Mouse (Mus musculus): ENCODE measurements around the gene Tbck. TPM values are rescaled to one million over a fixed set of nuclear protein-coding genes. Genes with fewer than 3 reads are reported as not detected.

The Tbck gene
- total RNA-seq, 2 experiments from 2014 or later = 13.7 to 14.3 TPM

DNA sequence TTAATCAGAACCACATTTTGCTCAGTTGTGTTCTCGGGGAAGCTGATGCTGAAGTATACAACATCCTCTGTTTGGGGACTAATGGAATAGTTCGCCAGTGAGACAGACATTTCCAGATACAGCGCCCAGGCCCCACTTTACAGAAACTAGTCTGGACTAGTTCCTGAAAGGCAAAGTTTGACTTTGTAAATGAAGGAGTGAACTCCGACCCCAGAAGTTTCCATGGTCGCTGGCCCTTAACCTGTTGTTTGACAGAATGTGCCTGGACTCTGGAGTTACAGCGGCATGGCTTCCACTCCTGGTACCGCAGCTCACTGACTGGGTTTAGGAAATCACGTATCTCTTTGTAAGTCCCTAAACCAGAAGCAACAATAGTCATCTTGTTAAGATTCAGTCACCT, 176.9 kb downstream of the Tbck start:
- DNase-seq = no peak
- intact Hi-C loops (cut with DNase I) = no loop called here

DNA sequence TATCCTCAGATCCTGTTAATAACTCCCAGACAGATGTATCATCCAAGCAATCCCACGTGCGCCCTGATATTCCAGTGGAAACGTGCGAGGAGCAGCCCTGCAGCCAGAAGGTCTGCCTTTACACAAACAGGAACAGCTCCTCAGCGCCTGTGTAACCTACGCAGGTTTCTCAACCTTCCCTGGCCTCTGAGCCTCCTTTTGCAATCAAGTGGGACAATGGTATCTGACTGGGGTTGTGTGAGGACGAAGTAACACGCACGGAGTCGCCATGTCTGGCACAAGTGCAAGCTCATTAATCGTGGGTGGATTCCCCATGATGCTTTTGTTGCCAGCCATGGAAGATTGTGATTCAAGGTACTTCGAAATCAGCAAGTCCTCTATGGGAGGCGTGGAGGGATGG, 179.9 kb downstream of the Tbck start:
- no peak for DNase-seq
- intact Hi-C loops (cut with DNase I) = no loop called here

DNA sequence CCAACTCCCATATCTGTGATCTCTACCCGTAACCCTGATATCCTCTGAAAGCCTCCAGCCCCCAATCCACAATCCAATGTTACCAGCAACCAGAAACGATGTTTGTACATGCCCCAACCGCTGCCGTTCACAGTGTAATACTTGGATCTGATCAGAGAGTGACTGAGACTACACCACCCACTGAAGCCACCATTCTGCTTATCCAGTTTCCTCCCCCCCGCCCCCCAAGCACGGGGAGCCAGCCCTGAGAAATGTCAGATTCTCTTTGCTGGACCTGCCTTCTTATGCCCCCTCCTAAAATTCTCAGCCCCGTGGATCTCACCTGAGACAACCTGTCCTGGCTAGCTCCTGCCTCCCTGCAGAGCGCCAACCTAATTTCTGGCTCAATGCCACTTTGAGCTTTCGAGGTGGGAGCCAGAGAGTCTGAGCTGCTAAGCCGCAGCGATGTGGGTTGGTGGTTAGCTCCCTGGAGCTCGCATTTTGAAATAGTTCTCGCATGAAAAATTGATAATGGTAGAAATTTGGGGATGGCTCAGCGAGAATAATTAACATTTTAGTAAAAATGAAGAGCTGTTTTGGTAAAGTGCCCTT, 180.5 kb downstream of the Tbck start:
- DNase-seq = no peak
- intact Hi-C loops (cut with DNase I) = no loop called here

DNA sequence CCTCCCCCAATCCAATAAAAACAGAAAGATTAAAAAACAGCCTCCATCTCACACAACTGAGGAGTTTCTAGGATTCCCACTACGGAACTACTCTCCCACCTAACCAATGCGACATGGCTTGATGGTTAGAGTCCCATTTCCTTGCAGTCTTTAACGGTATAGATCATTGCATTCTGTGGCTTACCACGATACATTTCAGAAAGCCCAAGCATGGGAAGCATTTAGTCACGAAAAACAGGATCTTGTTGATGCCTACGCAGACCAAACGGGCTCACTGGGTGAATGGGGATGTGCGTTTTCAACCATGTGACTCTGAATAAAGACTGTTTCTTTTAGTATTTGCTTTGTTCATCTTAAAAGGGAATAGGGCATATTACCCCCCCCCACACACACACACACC, 181.0 kb downstream of the Tbck start:
- intact Hi-C loops (cut with DNase I) = no loop called here
- no peak for DNase-seq

DNA sequence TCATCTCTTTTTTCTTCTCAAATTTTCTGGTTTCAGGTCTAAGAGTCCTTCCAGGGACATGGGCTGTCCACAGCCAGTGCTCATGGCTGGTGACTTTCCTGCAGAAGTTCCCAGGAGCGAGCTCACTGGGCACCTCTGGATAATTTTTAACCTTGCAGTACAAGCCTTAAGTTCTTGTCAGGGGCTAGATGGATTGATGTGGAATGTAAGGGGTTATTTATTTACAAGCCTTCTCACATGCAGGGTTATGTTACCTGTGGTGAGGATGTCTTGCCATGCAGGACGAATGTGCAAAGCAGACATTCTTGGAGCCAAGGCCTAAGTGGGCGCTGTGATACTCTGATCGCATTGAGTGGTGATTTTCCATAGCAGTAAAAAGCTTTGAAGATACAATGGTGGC, 181.7 kb downstream of the Tbck start:
- intact Hi-C loops (cut with DNase I) = no loop called here
- no peak for DNase-seq

DNA sequence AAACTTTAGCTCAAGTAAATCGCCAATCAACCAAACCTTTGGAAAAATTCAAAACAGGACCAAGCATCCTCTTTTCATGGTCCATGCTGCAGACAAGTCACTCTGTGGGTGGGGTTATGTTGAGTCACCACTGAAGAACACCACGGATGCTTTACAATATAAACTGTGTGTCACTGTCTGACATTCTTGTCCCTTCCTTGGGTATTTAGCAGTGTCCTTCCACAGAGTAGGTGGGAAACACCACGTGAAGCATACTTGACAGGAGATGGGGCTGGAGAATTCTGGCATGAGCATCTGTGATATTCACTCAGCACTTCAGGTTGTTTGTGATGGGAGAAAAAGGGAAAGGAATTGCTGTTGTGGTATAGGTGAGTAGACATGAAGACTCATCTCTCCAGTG, 183.0 kb downstream of the Tbck start:
- no peak for DNase-seq
- intact Hi-C loops (cut with DNase I) = no loop called here

DNA sequence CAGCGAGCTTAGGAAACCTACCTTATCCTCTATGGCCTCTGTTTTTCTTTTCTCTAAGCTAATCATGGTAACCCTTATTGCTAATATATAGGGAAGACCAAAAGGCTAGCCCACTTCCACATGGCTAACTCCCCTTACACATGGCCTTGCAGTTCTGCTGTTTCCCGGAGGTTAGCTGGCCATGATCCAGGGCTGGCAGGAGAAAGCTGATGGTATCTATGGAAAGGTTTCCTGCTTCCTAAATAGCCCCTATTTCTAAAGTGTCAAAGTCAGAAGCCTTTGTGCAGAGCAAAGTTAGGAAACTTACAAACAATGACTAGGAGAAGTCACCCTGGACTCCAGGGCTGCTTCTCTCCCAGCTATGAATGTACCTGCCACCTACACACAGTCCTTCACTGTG, 184.9 kb downstream of the Tbck start:
- intact Hi-C loops (cut with DNase I) = no loop called here
- peak; percentile 19 to 50 for DNase-seq

DNA sequence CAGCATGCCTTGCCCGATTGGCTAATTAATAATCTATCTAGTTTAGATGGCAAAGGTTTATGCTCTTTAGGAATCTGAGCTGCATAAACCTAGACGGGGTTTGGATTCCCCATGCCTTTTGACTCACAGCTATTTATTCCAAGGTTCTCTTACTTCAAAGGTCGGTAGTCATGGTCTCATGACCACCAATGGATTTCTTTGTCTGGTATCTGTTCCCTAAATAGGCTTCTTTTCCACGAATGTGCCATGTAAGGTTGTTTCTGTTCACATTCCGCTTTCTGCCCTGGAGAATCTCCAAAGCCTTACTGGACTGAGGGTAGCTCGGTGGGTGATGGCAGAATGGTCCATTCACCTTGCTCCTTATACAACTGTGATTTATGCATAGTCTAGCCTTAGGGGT, 186.1 kb downstream of the Tbck start:
- DNase-seq = no peak
- intact Hi-C loops (cut with DNase I) = no loop called here

DNA sequence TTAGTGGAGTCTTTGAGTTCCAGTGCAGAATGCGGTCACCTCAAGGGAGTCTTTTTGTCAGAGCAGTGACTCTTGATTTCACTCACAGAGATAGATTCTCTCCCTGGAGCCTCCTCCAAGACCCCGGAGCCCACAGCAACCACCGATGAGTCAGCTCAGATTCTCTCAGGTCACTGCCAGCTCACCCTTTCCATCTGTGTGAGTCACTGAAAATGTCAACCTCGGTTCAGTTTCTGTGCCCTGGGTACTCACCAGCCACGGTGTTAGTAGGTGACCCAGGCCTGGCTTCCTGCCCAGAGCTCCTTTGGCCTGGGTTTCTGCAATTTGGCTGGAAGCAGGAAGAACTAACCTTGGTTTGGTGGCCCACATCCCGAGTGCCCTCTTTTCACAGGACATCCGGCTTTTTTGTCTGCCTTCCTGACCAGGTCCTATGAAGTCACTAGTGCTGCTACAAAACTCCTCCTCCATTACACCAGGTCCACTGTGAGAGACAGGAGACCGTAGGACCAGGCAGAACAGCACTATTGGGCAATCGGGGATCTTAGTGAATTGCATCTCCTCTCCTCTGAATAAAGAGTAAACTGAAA, 187.5 kb downstream of the Tbck start:
- peak; percentile 59 for DNase-seq
- intact Hi-C loops (cut with DNase I) = no loop called here

DNA sequence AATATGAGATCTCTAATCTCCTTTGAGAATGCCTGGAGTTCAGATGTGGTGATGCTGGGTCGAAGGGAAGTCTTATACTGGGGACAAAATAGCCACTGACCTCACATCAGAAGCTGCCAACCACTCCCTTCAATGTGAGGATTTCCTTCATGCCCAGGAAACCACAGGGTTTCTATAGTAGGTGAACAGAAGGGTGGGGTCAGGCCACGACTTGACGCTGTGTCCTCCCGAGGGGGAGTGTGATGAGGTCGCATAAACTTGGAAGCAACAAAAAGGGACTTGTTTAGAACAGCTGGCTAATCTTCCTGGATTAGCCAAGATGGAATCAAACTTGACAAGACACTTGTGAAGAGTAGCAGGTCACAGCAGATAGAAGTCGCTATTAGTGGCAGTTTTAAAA, 189.3 kb downstream of the Tbck start:
- no peak for DNase-seq
- intact Hi-C loops (cut with DNase I) = no loop called here

DNA sequence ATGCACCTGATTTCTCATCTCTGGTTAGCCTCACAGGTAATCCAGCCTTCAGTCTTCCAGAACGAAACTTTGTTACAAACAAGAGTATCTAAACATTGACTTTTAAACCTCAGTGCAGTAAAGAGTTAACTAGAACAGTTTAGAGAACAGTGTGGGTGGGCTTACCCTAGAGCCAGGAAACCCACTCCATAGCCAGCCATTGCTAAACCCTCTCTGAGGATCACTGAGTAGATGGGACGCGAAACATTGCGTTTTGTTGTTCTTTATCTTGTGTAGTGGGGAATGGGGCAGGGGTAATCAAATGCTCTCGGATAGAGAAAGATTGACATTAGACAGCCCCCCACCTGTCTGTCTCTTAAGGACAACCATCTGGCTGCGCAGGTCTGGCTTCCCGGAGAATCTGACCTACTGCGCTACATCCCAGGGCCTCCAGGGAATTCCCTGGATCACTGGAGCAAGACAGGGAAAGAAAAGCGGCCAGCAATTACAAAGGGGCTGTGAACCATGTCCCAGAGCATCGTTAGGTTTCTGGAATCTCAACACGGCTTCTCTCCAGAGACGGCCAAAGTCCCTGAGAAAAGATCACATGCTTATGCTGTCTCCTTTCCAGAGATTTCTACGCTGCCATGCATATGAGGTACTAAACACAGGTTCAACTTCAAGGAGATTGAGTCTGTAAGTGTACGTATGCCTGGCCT, 192.2 kb downstream of the Tbck start:
- no peak for DNase-seq
- intact Hi-C loops (cut with DNase I) = no loop called here

DNA sequence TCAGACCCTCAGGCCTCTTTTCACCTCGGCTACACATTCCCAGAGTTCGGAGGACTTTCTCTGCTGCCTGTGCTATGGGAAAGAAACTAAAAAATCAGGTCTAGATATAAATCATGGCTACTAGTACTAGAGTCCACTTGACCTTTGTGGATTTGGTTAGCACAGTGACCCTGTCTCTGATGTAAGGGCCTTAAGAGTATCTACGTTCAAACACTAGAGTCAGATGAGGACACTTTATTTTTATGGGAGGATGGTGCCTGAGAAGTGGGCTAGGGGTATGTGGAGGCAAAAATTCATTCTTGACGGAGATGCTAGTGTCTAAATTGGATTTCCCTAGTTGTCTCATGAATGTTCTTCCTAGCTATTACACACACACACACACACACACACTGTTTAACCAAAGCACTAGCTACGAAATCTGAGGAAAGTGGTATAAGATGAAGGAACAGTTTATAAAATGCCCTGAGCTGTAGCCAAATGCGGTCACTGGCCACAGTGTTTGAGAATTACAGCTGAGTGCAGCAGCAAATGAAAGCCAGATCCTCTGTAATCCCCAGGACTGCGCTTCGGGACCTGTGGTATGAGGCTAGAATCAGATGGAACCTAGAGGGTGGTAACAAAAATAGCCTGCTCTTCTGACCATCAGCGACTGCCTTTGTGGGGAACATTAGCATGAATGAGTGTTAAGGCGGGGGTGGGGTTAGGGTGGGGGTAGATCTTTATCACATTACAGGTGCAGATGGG, 193.2 kb downstream of the Tbck start:
- intact Hi-C loops (cut with DNase I) = no loop called here
- DNase-seq = no peak

DNA sequence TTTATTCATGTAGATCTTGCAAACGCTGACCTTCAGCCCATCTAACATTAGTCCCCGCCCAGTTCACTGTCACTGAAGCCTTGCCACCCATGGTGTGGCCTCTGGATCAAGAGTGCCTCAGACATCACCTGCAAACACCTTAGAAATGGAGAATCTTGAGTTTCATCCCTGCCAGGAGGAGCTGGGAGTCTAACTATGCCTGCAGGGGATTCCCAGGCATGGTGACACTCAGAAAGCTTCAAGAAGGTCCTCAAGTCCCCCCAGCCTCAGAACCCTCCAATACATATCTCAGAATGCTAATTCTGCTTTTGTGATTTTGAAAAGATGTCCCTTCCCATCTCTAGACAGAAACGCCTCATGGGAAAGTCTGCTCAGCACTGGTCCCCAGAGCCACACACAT, 196.4 kb downstream of the Tbck start:
- intact Hi-C loops (cut with DNase I) = no loop called here
- DNase-seq = no peak

DNA sequence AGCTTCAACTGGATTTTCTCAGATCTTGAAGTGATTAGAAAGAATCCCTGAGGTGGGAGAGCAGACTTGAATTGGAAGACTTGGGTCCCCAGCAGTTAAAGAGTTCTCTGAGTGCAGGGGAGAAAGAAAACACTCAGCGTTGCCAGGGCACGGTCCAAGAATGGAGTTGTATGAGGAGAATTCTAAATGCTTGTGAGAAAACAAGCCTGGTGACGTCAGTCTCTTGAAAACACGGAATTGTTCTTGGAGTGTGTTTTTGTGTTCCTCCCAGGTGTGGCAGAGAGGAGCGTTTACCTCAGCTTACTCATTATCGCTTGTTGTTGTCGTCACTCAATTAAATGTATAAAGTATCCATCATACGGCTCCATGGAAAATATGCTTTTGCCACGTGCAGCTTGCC, 196.9 kb downstream of the Tbck start:
- DNase-seq = no peak
- intact Hi-C loops (cut with DNase I) = no loop called here

DNA sequence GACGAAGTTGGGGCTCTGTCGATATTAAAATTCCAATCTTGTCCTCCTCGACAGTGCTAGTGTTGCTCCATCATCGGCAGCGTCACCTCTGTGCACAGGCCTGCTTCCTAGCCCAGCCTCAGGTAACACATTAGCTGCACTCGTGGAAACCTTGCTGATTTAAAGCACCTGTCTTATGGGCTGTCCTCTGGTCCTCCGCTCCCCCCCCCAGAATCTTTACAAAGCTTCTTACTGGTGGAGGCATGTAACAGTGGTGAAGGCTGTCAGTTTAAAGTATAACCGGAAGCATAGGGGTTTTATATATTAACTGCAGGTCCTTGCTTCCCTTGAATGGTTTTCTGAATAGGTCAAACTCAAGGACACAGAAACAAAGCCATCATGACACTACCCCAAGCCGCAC, 199.3 kb downstream of the Tbck start:
- intact Hi-C loops (cut with DNase I) = no loop called here
- DNase-seq = no peak

DNA sequence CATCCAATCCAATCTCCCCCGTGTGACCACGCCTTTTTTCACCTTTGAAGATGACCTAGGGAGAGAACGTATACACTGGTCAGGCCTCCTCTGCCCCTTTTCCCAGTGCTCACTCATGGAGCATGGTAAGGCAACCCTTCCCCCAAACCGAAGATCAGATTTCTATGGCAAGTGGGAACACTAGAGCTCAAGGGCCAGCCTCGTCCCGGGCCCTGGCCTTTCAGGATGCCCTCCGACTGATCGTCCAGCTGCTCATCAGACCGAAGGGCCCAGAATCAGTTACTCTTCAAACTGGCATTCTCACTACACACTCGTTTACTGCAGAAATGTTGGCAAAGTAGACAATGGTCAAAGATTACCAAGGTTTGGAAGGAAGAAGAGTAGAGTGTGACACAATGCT, 200.5 kb downstream of the Tbck start:
- intact Hi-C loops (cut with DNase I) = no loop called here
- DNase-seq = no peak

DNA sequence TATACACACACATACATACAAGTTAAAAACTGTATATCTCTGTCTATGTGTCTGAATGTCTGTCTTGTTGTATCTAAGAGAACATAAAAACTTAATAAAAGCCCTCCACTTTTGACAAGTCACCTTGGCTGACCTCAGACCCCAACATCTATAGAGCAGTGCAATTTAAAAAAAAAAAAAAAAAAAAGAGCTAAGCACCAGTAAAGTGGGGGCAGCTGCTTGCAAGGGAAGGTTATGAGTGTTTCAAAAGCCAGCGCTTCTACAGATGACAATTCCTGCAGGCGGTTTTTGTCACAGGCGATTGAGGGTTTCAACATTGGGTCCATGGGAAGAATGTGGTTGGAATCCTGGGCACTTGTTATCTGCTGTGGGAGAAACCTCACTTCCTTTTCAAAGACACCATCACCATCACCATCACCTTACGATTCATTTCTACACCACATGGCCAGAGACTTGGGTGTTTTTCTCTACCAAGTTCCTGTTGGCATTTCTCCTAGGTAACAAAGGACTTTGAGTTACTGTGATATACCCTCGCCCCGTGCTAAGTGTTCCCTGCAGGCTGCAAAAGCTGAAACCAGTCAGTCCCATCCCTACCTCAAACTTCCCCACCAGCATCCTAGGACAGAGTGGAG, 202.6 kb downstream of the Tbck start:
- DNase-seq = no peak
- intact Hi-C loops (cut with DNase I) = no loop called here

DNA sequence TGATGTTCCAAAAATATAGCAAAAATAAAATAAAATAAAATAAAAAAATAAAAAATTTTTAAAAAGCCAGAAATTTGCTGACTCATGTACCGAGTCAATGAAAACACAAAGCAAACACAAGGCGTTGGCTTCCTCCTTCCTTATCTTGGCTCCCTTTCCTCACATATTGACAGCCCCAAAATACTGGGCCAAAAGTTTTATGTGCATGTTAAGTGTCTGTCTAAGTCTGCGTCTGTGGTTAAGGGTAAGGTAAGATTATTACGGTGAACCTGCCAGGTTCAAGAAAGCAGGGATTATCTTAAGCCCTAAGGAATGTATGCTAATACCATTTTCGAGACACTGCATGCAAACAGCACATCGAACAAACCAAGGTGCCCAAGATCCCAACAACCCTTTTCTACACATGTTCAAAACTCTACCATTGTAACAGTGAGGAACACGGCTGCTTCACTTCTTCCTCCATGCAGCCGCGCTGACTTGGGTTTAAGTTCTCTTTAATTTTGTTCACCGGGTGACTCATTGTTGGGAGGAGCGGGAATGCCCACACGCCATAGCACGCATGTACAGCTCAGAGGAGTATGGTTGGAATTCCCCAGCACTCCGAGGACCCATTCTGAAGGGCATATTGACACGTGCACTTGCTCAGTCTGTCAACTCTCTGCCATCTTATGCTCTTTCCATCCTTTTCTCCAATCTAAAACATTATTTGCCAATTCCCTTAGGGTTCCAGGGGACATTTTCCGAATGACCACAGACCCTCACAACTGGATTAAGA, 203.3 kb downstream of the Tbck start:
- intact Hi-C loops (cut with DNase I) = no loop called here
- DNase-seq = no peak
